Mouse (Mus musculus): ENCODE measurements around the gene Dusp18. TPM values are rescaled to one million over a fixed set of nuclear protein-coding genes. Genes with fewer than 3 reads are reported as not detected.
A peak's percentile ranks its signal among the peaks of the same experiment; 100 is the strongest.

Gene Dusp18
- polyA plus RNA-seq, 1 experiment from 2014 or later: 29.9 TPM

- Histone ChIP-seq H3K36me3 (no peaks in the 10 kb centered on the region), H3K4me1 (peaks cover 40% of the 10 kb centered on the region), H3K9me3 (no peaks in the 10 kb centered on the region), H3K4me2 (replicated peaks) (peak overlapping the region; percentile 88), H3K9ac (replicated peaks) (peak overlapping the region; percentile 73), H3K4me3 (peak overlapping the region; percentile 65), H3K27me3 (peaks cover 19% of the 10 kb centered on the region), H3K27ac (replicated peaks) (peak overlapping the region; percentile 65)
- peak; percentile 90 for ATAC-seq (ENCODE audit: low FRiP score, low read depth)
- WGBS: under 1% methylated on average over 65 of the region's 65 CpGs
Observed at GRCm38 (mm10) chr11:3913316-3914108, 18.5 kb downstream of the Dusp18 start.

- H3K36me3 ChIP-seq: no peaks in the 10 kb centered on the region
- peak within 1 kb of the TSS; percentile 65 for H3K4me3 ChIP-seq
- peak within 1 kb of the TSS; percentile 73 for H3K9ac ChIP-seq (replicated peaks)
- H3K27ac ChIP-seq (replicated peaks): peak within 1 kb of the TSS; percentile 65
- no peaks in the 10 kb centered on the region for H3K9me3 ChIP-seq
- H3K4me1 ChIP-seq: peaks cover 38% of the 10 kb centered on the region
- H3K4me2 ChIP-seq (replicated peaks): peak within 1 kb of the TSS; percentile 88
- H3K27me3 ChIP-seq: peaks cover 19% of the 10 kb centered on the region
- WGBS: under 1% methylated on average over 28 of the region's 28 CpGs
- peak; percentile 59 for ATAC-seq (ENCODE audit: low FRiP score, low read depth)
Observed at GRCm38 (mm10) chr11:3914109-3914840, 19.2 kb downstream of the Dusp18 start, which contains the start of gene Slc35e4. Slc35e4 (minus strand) TSS chr11:3914664.

GRCm38 (mm10) chr11:3918738-3919137, 23.7 kb downstream of the Dusp18 start:
- Histone ChIP-seq H3K9ac (replicated peaks) (no peak overlapping the region), H3K4me1 (peaks cover 5% of the 10 kb centered on the region; the same call in 1 of the 2 replicates), H3K4me2 (replicated peaks) (no peak overlapping the region), H3K4me3 (no peak overlapping the region), H3K9me3 (no peaks in the 10 kb centered on the region), H3K27me3 (0 out of 2 replicates have a peak, but pooled peaks cover 10% of the 10 kb centered on the region), H3K27ac (replicated peaks) (no peak overlapping the region), H3K36me3 (peaks cover 7% of the 10 kb centered on the region; the same call in 1 of the 2 replicates)
- WGBS: 66% methylated on average over 1 of the region's 1 CpGs
- no peak for ATAC-seq (ENCODE audit: low FRiP score, low read depth)

GRCm38 (mm10) chr11:3920476-3920875, 25.4 kb downstream of the Dusp18 start:
- Histone ChIP-seq H3K4me1 (no peaks in the 10 kb centered on the region), H3K9me3 (no peaks in the 10 kb centered on the region), H3K4me2 (replicated peaks) (no peak overlapping the region), H3K27me3 (0 out of 2 replicates have a peak, but pooled peaks cover 6% of the 10 kb centered on the region), H3K36me3 (peaks cover 7% of the 10 kb centered on the region; the same call in 1 of the 2 replicates), H3K9ac (replicated peaks) (no peak overlapping the region), H3K4me3 (no peak overlapping the region), H3K27ac (replicated peaks) (no peak overlapping the region)
- 91% methylated on average over 7 of the region's 7 CpGs for WGBS
- no peak for ATAC-seq (ENCODE audit: low FRiP score, low read depth)

GRCm38 (mm10) chr11:3921281-3921850, 26.3 kb downstream of the Dusp18 start:
- Histone ChIP-seq H3K36me3 (peaks cover 8% of the 10 kb centered on the region; the same call in 1 of the 2 replicates), H3K9me3 (no peaks in the 10 kb centered on the region), H3K27me3 (no peaks in the 10 kb centered on the region), H3K27ac (replicated peaks) (no peak overlapping the region), H3K4me1 (no peaks in the 10 kb centered on the region), H3K4me3 (no peak overlapping the region), H3K9ac (replicated peaks) (no peak overlapping the region), H3K4me2 (replicated peaks) (no peak overlapping the region)
- no peak for ATAC-seq (ENCODE audit: low FRiP score, low read depth)
- WGBS: 32% methylated on average over 8 of the region's 8 CpGs

GRCm38 (mm10) chr11:3922115-3922514, 27.1 kb downstream of the Dusp18 start:
- no peak for ATAC-seq (ENCODE audit: low FRiP score, low read depth)
- WGBS: 94% methylated on average over 9 of the region's 9 CpGs
- Histone ChIP-seq H3K36me3 (peaks cover 10% of the 10 kb centered on the region; the same call in 1 of the 2 replicates), H3K9ac (replicated peaks) (no peak overlapping the region), H3K27me3 (no peaks in the 10 kb centered on the region), H3K27ac (replicated peaks) (no peak overlapping the region), H3K4me2 (replicated peaks) (no peak overlapping the region), H3K4me3 (no peak overlapping the region), H3K9me3 (no peaks in the 10 kb centered on the region), H3K4me1 (no peaks in the 10 kb centered on the region)

- H3K36me3 ChIP-seq: peaks cover 10% of the 10 kb centered on the region; the same call in 1 of the 2 replicates
- no peak overlapping the region for H3K4me2 ChIP-seq (replicated peaks)
- no peak for ATAC-seq (ENCODE audit: low FRiP score, low read depth)
- no peak overlapping the region for H3K27ac ChIP-seq (replicated peaks)
- H3K4me3 ChIP-seq: no peak overlapping the region
- no peaks in the 10 kb centered on the region for H3K4me1 ChIP-seq
- 96% methylated on average over 6 of the region's 6 CpGs for WGBS
- H3K9me3 ChIP-seq: no peaks in the 10 kb centered on the region
- no peaks in the 10 kb centered on the region for H3K27me3 ChIP-seq
- no peak overlapping the region for H3K9ac ChIP-seq (replicated peaks)
Observed at GRCm38 (mm10) chr11:3922731-3923130, 27.7 kb downstream of the Dusp18 start.

- Histone ChIP-seq H3K4me2 (replicated peaks) (no peak overlapping the region), H3K4me3 (no peak overlapping the region), H3K9ac (replicated peaks) (no peak overlapping the region), H3K4me1 (peaks cover 1% of the 10 kb centered on the region; the same call in 1 of the 2 replicates), H3K9me3 (no peaks in the 10 kb centered on the region), H3K36me3 (peaks cover 10% of the 10 kb centered on the region; the same call in 1 of the 2 replicates), H3K27ac (replicated peaks) (no peak overlapping the region), H3K27me3 (peaks cover 2% of the 10 kb centered on the region; the same call in 1 of the 2 replicates)
- ATAC-seq (ENCODE audit: low FRiP score, low read depth): no peak
- 94% methylated on average over 10 of the region's 10 CpGs for WGBS
Observed at GRCm38 (mm10) chr11:3925916-3926315, 30.9 kb downstream of the Dusp18 start.

- Histone ChIP-seq H3K4me3 (no peak overlapping the region), H3K27ac (replicated peaks) (no peak overlapping the region), H3K4me1 (peaks cover 14% of the 10 kb centered on the region), H3K36me3 (0 out of 2 replicates have a peak, but pooled peaks cover 3% of the 10 kb centered on the region), H3K9ac (replicated peaks) (no peak overlapping the region), H3K27me3 (peaks cover 4% of the 10 kb centered on the region; the same call in 1 of the 2 replicates), H3K4me2 (replicated peaks) (no peak overlapping the region), H3K9me3 (no peaks in the 10 kb centered on the region)
- no peak for ATAC-seq (ENCODE audit: low FRiP score, low read depth)
- WGBS: 75% methylated on average over 4 of the region's 4 CpGs
Observed at GRCm38 (mm10) chr11:3930019-3930418, 35.0 kb downstream of the Dusp18 start.

- H3K9ac ChIP-seq (replicated peaks): peak overlapping the region; percentile 62; the same call in 1 of the 2 replicates
Observed at GRCm38 (mm10) chr11:3930931-3931330, 35.9 kb downstream of the Dusp18 start.

GRCm38 (mm10) chr11:3931511-3932211, 36.6 kb downstream of the Dusp18 start, which contains the start of gene Tcn2:
Tcn2 (minus strand) TSS chr11:3932159.
- H3K9me3 ChIP-seq: no peaks in the 10 kb centered on the region
- H3K9ac ChIP-seq (replicated peaks): peak within 1 kb of the TSS; percentile 62
- H3K4me3 ChIP-seq: peak within 1 kb of the TSS; percentile 57
- H3K36me3 ChIP-seq: no peaks in the 10 kb centered on the region
- peak within 1 kb of the TSS; percentile 83 for H3K4me2 ChIP-seq (replicated peaks)
- under 1% methylated on average over 17 of the region's 26 CpGs for WGBS
- peaks cover 14% of the 10 kb centered on the region for H3K4me1 ChIP-seq
- no peak within 1 kb of the TSS for H3K27ac ChIP-seq (replicated peaks)
- peaks cover 4% of the 10 kb centered on the region; the same call in 1 of the 2 replicates for H3K27me3 ChIP-seq
- ATAC-seq (ENCODE audit: low FRiP score, low read depth): peak; percentile 82

More at GRCm38 (mm10) chr11:3930931-3931330, 35.9 kb downstream of the Dusp18 start:
- peaks cover 4% of the 10 kb centered on the region; the same call in 1 of the 2 replicates for H3K27me3 ChIP-seq
- 26% methylated on average over 6 of the region's 6 CpGs for WGBS
- ATAC-seq (ENCODE audit: low FRiP score, low read depth): no peak; the same call in 1 of the 2 replicates
- peak overlapping the region; percentile 83 for H3K4me2 ChIP-seq (replicated peaks)
- H3K9me3 ChIP-seq: no peaks in the 10 kb centered on the region
- H3K4me1 ChIP-seq: peaks cover 14% of the 10 kb centered on the region
- 0 out of 2 replicates have a peak, but pooled peaks cover 3% of the 10 kb centered on the region for H3K36me3 ChIP-seq
- H3K4me3 ChIP-seq: peak overlapping the region; percentile 57; the same call in 1 of the 2 replicates
- H3K27ac ChIP-seq (replicated peaks): no peak overlapping the region
